16 mouse cellular contexts compared by ENCODE assay signal in genomic region chr5:108567104-108567503, GRCm38 (mm10). TPM values are rescaled to one million over a fixed set of nuclear protein-coding genes. Genes with fewer than 3 reads are reported as not detected.
A peak's percentile ranks its signal among the peaks of the same experiment; 100 is the strongest.
DNase-seq lines count a peak whose midpoint lies in the region.
"Had no signal": no experiment of that assay in that cellular context is flagged by ENCODE, and none has a peak within 500 bp of the region (broad histone marks: within the 10 kb centered on the region; RNA-seq: fewer than 3 reads in every experiment).

No protein-coding gene starts in this region.

- peak; percentile 26 for DNase-seq in adrenal gland, adult 2 months
- DNase-seq in adrenal gland, postnatal 10 days, result no peak
- DNase-seq in kidney, adult 9 months, result peak; percentile 12
- no peak for DNase-seq in kidney, postnatal 25 days
- peak; percentile 19 for DNase-seq in gonadal fat pad, adult 2 months (ENCODE audit: low read depth)
- peak; percentile 49 for DNase-seq in lung, postnatal 25 days (ENCODE audit: low spot score)
- no peak for DNase-seq in embryo, embryonic 10.5 days (ENCODE audit: low spot score)
- DNase-seq in MN1 (ENCODE audit: low spot score), result no peak
- DNase-seq: cerebellum, adult 8-10 months; forebrain, postnatal 0 days; thymus, postnatal 25 days had no signal

RNA-seq across cellular contexts. Expression of gene Cplx1, which starts 17.3 kb away (rescaled TPM):
- 1 to 10 TPM; 2.0 to 3.7 TPM for total RNA-seq in adrenal gland, adult 2 months (2021)
- 0.83 and 1.6 TPM in 2 replicates for polyA plus RNA-seq in adrenal gland, adult 2 months (2012; rRNA removed)
- total RNA-seq in adrenal gland, postnatal 10 days (2021), result 10 to 100 TPM in 1 of 2 experiments, 1 to 10 TPM in 1; 7.1 to 13.8 TPM
- polyA plus RNA-seq in gonadal fat pad, adult 2 months (2012; rRNA removed), result 0.13 and 0.20 TPM in 2 replicates
- total RNA-seq: granulocyte monocyte progenitor cell, adult 5-6 weeks; monocyte, adult 5-6 weeks had no signal
- polyA plus RNA-seq: CD4-positive, CD25-positive, alpha-beta regulatory T cell, adult 4 months; liver, embryonic 11.5 days; macrophage had no signal

Comparison
In these comparisons a context has a peak if more than half of its experiments do, and no peak if none do; other contexts are left out.
1. DNase-seq: peak in adrenal gland, adult 2 months (single experiment), kidney, adult 9 months (single experiment), gonadal fat pad, adult 2 months (single experiment) and lung, postnatal 25 days (single experiment); none in adrenal gland, postnatal 10 days (single experiment), kidney, postnatal 25 days (0 of 2), embryo, embryonic 10.5 days (single experiment) and MN1 (single experiment).